Mouse (Mus musculus) intestine, embryonic 14.5 days (tissue): ENCODE measurements around the gene Atg14. TPM values are rescaled to one million over a fixed set of nuclear protein-coding genes. Genes with fewer than 3 reads are reported as not detected.

Experiments used
- ATAC-seq: fragments of 200-750 bp; cut with Nextera tagmentation; replicated peaks from 2 replicates; pipeline ENCODE4 v1.8.0; 2017; ENCODE audit warnings: low read depth, moderate number of reproducible peaks, moderate TSS enrichment, moderate library complexity; ENCODE audit not compliant: low FRiP score, low TSS enrichment
- DNase-seq: peaks from one replicate; pipeline ENCODE4 v3.0.0-alpha.2; 2018; ENCODE audit warnings: low spot score
- H3K27ac ChIP-seq: fragments of 300-500 bp; sonication (generic); 2 replicates; pipeline ENCODE4 v1.5.1; 2014; ENCODE audit warnings: low read depth, mild to moderate bottlenecking, control low read depth
- H3K27me3 ChIP-seq: fragments of 300-500 bp; sonication (generic); replicated peaks from 2 replicates; pipeline ENCODE4 v1.6.1; 2014; ENCODE audit warnings: low read length, control low read depth; ENCODE audit not compliant: control insufficient read depth, insufficient read depth
- H3K36me3 ChIP-seq: fragments of 300-500 bp; sonication (generic); 2 replicates; pipeline ENCODE4 v1.6.1; 2014; ENCODE audit warnings: low read length, control low read depth; ENCODE audit not compliant: control insufficient read depth, insufficient read depth
- H3K4me1 ChIP-seq: fragments of 300-500 bp; sonication (generic); replicated peaks from 2 replicates; pipeline ENCODE4 v1.6.1; 2014; ENCODE audit warnings: low read length, control low read depth, mixed read lengths; ENCODE audit not compliant: control insufficient read depth, insufficient read depth
- H3K4me2 ChIP-seq: fragments of 300-500 bp; sonication (generic); 2 replicates; pipeline ENCODE4 v1.6.1; 2014; ENCODE audit warnings: low read length
- H3K4me3 ChIP-seq: fragments of 300-500 bp; sonication (generic); 2 replicates; pipeline ENCODE4 v1.5.1; 2014; ENCODE audit warnings: low read depth, low read length, control low read depth, mixed read lengths
- H3K9ac ChIP-seq: fragments of 300-500 bp; sonication (generic); 2 replicates; pipeline ENCODE4 v1.6.1; 2014; ENCODE audit warnings: mild to moderate bottlenecking, low read length
- H3K9me3 ChIP-seq: fragments of 300-500 bp; sonication (generic); 2 replicates; pipeline ENCODE4 v1.6.1; 2016; ENCODE audit warnings: low read length, control low read depth; ENCODE audit not compliant: control insufficient read depth
- WGBS: fragments of 180-500 bp; shearing (Covaris S2); extraction: QIAGEN DNeasy Blood & Tissue Kit; methylation state at CpG from one replicate; pipeline ENCODE4 v1.1.7; 2014; 5-methylcytosine and 5-hydroxymethylcytosine counted together
- polyA plus RNA-seq: library from polyadenylated mRNA; unstranded; fragments of >200 nt; fragmentation: Nextera tagmentation; extraction: Ambion mirVana; gene quantifications from 2 replicates; pipeline ENCODE4 v1.2.1, GENCODE M21; 2014

The Atg14 gene
- polyA plus RNA-seq, 1 experiment from 2014 or later, result 13.6 TPM

DNA sequence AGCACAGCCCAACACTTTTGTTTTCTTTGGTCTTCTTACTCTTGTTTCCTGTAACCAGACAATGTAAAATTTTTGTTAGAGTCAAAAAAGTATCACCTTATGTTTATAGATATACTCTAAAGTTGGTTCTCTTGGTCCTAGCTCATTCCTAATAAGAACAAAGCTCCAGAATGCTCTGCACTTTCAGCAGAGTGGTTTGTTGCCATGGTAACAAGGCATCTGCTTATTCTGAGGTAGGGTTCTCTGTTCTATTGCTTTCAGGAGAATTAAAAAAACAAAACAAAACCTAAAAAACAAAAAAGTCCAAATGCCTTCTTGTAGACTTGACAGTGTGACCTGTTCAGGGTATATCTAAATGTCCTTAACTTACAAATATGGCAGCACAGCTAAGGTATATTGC is 62.4 kb downstream of the Atg14 start:
- ATAC-seq, result no peak
- Histone ChIP-seq H3K4me3 (no peak overlapping the region), H3K27ac (no peak overlapping the region), H3K4me1 (no peaks in the 10 kb centered on the region), H3K36me3 (no peaks in the 10 kb centered on the region), H3K4me2 (no peak overlapping the region), H3K9me3 (no peaks in the 10 kb centered on the region), H3K9ac (no peak overlapping the region), H3K27me3 (no peaks in the 10 kb centered on the region)
- DNase-seq, result no peak

DNA sequence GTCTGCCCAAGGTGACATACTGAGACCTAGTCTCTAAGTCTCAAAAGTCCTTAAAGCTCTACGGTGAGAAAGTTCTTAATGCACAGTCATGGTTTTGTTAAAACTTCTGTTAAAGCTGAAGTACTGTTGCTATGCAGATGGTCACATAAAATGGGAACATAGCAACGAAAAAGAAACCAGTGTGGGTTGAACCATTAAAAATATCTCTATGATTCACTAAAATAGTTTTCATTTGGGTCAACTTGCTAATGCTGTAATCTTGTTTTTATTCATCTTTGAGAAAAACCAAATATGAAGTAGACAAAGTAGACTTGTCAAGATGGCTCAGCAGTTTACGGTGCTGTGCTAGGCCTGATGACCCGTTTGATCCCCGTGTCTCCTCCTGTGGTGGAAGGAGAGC is 63.8 kb downstream of the Atg14 start:
- ATAC-seq (no peak), DNase-seq (no peak)
- H3K9ac ChIP-seq, result no peak overlapping the region
- 92% methylated on average over 5 of the region's 5 CpGs for WGBS
- no peaks in the 10 kb centered on the region for H3K27me3 ChIP-seq
- H3K4me1 ChIP-seq, result no peaks in the 10 kb centered on the region
- no peaks in the 10 kb centered on the region for H3K36me3 ChIP-seq
- no peak overlapping the region for H3K27ac ChIP-seq
- H3K4me3 ChIP-seq, result no peak overlapping the region
- H3K4me2 ChIP-seq, result no peak overlapping the region
- H3K9me3 ChIP-seq, result no peaks in the 10 kb centered on the region

DNA sequence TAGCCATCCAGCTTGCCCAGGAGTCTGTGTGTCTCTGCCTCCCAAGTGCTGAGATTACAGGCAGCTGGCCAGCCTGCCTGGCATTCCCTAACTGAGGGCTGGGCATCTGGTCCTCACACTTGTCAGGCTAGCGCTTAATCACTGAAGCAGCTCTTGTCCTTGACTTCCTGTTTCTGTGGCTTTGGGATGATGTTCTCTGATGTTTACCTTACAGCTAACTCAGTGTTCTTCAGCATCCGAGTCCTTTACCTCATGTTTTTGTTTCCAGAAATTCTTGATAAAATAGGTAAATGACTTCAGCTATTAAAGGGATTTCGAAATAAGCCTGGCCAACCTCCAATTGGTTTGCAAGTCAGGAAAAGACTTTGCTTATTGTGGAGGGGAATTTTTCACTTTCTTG is 66.4 kb downstream of the Atg14 start:
- no peaks in the 10 kb centered on the region for H3K27me3 ChIP-seq
- no peak overlapping the region for H3K9ac ChIP-seq
- H3K9me3 ChIP-seq, result no peaks in the 10 kb centered on the region
- no peak for ATAC-seq
- H3K4me2 ChIP-seq, result no peak overlapping the region
- H3K27ac ChIP-seq, result no peak overlapping the region
- no peaks in the 10 kb centered on the region for H3K36me3 ChIP-seq
- no peaks in the 10 kb centered on the region for H3K4me1 ChIP-seq
- no peak for DNase-seq
- 82% methylated on average over 3 of the region's 3 CpGs for WGBS
- no peak overlapping the region for H3K4me3 ChIP-seq

DNA sequence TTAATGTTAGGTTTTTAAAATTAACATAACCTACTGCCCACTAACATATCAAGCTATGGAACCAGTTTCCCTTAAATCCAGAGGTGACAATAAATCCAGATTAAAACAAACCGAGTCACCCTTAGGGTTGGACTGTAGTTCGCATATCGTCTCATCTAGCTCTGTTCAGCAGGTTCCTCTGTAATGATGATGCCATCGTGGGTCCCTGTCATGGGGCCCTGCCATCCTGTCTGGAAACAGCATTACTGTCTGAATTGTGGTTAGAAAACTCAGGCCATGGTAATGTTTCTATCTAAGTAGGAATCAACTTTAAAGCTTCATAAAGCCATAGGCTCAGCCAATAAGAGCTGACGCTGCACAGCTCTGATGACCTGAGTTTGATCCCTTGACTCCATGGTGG is 71.8 kb downstream of the Atg14 start:
- no peak overlapping the region for H3K4me3 ChIP-seq
- H3K27me3 ChIP-seq, result no peaks in the 10 kb centered on the region
- no peaks in the 10 kb centered on the region for H3K36me3 ChIP-seq
- H3K27ac ChIP-seq, result no peak overlapping the region
- H3K9me3 ChIP-seq, result no peaks in the 10 kb centered on the region
- WGBS, result 74% methylated on average over 5 of the region's 5 CpGs
- ATAC-seq, result no peak
- H3K9ac ChIP-seq, result no peak overlapping the region
- no peak overlapping the region for H3K4me2 ChIP-seq
- DNase-seq, result no peak
- no peaks in the 10 kb centered on the region for H3K4me1 ChIP-seq

DNA sequence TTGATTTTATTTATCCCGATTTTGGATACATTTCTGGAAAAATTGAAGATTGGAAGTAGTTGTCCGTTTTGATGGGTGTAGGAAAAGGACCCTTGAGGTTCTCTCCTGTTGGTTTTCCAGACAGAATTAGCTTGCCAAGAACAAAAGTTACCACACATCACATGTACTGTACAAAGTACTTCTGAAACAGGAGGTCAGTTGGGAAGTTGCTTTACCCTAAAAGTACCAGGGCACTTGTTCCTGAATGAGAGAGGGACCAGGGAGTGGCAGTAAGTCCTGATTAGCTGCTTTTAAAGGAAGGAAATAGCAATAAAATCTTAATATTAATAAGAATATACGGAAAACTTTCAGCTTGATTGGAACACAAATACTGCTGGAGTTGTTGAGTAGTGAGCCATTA is 73.3 kb downstream of the Atg14 start:
- Histone ChIP-seq H3K27me3 (no peaks in the 10 kb centered on the region), H3K4me3 (no peak overlapping the region), H3K9ac (no peak overlapping the region), H3K9me3 (no peaks in the 10 kb centered on the region), H3K4me1 (no peaks in the 10 kb centered on the region), H3K27ac (no peak overlapping the region), H3K4me2 (no peak overlapping the region), H3K36me3 (no peaks in the 10 kb centered on the region)
- DNase-seq (no peak), ATAC-seq (no peak)
- WGBS, result 79% methylated on average over 3 of the region's 3 CpGs

DNA sequence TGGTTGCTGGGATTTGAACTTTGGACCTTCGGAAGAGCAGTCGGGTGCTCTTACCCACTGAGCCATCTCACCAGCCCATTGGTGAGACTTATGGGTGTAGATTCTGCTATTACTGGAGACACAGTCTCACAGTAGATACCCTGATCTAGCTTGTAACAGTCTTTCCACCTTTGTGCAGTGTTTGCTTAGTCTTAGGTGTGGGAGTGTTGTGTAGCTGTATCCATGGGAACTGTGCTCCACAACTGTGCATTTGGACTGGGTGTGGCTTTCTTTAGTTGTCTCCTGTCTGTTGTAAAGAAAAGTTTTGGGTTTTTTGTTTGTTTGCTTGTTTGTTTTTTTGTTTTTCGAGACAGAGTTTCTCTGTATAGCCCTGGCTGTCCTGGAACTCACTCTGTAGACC is 74.5 kb downstream of the Atg14 start:
- Histone ChIP-seq H3K27ac (no peak overlapping the region), H3K4me1 (no peaks in the 10 kb centered on the region), H3K4me2 (no peak overlapping the region), H3K36me3 (no peaks in the 10 kb centered on the region), H3K4me3 (no peak overlapping the region), H3K9me3 (no peaks in the 10 kb centered on the region), H3K9ac (no peak overlapping the region), H3K27me3 (no peaks in the 10 kb centered on the region)
- ATAC-seq, result no peak
- WGBS, result 96% methylated on average over 3 of the region's 3 CpGs
- no peak for DNase-seq

DNA sequence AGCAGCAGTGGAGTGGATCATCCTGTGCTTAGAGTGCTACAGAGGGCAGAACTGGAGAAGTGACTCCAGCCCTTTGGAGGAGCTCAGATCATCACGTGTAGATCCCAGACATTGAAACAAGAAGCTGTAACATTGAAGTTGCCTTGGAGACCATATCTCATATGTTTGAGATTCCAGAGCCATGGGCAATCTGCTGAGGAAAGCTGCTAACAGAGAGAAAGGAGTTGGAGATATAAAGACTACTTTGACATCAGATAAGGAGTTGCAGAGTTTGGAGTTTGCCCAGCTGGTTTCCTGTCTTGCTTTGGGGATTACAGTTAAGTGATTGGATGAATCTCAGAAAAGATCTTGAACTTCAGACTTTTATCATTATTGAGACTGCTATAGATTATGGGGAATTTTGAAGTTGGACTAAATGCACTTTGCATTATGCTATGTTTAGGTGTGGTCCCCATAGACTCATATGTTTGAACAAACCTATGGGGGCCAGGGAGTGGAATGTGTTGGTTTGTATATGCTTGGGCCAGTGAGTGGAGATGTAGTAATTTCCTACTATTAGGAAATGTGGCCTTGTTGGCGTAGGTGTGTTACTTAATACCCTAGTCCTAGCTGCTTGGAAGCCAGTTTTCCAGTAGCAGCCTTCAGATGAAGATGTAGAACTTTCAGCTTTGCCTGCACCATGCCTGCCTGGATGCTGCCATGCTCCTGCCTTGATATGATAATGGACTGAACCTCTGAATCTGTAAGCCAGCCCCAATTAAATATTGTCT is 76.7 kb downstream of the Atg14 start:
- WGBS, result 80% methylated on average over 2 of the region's 2 CpGs
- Histone ChIP-seq H3K9ac (no peak overlapping the region), H3K4me1 (0 out of 2 replicates have a peak, but pooled peaks cover 4% of the 10 kb centered on the region), H3K36me3 (no peaks in the 10 kb centered on the region), H3K4me3 (no peak overlapping the region), H3K4me2 (no peak overlapping the region), H3K9me3 (no peaks in the 10 kb centered on the region), H3K27ac (no peak overlapping the region), H3K27me3 (no peaks in the 10 kb centered on the region)
- DNase-seq (no peak), ATAC-seq (no peak)

Other genes with a start within 250 kb of the Atg14 start
- gene Lgals3, start 202.9 kb downstream of the Atg14 start, polyA plus RNA-seq, result 6.6 and 8.5 TPM in 2 replicates
- gene Dlgap5, start 152.2 kb downstream of the Atg14 start, polyA plus RNA-seq, result 39.5 and 49.9 TPM in 2 replicates
- gene Fbxo34, start 120.2 kb downstream of the Atg14 start, polyA plus RNA-seq, result 24.3 and 27.8 TPM in 2 replicates
- gene Ktn1, start 77.8 kb upstream of the Atg14 start, polyA plus RNA-seq, result 75.4 and 80.1 TPM in 2 replicates